Mouse (Mus musculus) liver, embryonic 14.5 days (tissue): Measurements from ENCODE around the gene Mitf. TPM values are rescaled to one million over a fixed set of nuclear protein-coding genes. Genes with fewer than 3 reads are reported as not detected.

Experiments
- ATAC-seq: fragments of 200-750 bp; cut with Nextera tagmentation; 2 replicates; pipeline ENCODE4 v1.8.0; 2017; ENCODE audit warnings: moderate number of reproducible peaks, mild to moderate bottlenecking, moderate library complexity; ENCODE audit not compliant: insufficient read depth
- DNase-seq, 3 experiments: peaks; one replicate each; pipeline ENCODE4 v3.0.0-alpha.2; 2012 to 2013; ENCODE audit warnings: low read depth in 3 of 3, low spot score in 3 of 3
- H3K27ac ChIP-seq: fragments of 300-500 bp; sonication (generic); 2 replicates; pipeline ENCODE4 v1.5.1; 2014; ENCODE audit warnings: moderate library complexity, mild to moderate bottlenecking, control low read depth, inconsistent platforms
- H3K27me3 ChIP-seq: fragments of 300-500 bp; sonication (generic); 2 replicates; pipeline ENCODE4 v1.6.1; 2014; ENCODE audit warnings: mild to moderate bottlenecking, low read length, moderate library complexity; ENCODE audit not compliant: control insufficient read depth, insufficient read depth
- H3K36me3 ChIP-seq: fragments of 300-500 bp; sonication (generic); replicated peaks from 2 replicates; pipeline ENCODE4 v1.6.1; 2014; ENCODE audit warnings: low read depth; ENCODE audit not compliant: control insufficient read depth, insufficient read depth
- H3K4me1 ChIP-seq, 2 experiments: fragments of 200-500 bp in 1 of 2; fragments of 300-500 bp in 1 of 2; sonication (generic) in 1 of 2; replicated peaks; 2 replicates each; pipeline ENCODE4 v1.6.1; 2012 to 2014; ENCODE audit warnings: antibody characterized with exemption in 1 of 2, inconsistent platforms in 1 of 2, low read length in 1 of 2; ENCODE audit not compliant: control insufficient read depth in 2 of 2, insufficient read depth in 2 of 2
- H3K4me2 ChIP-seq: fragments of 300-500 bp; sonication (generic); 2 replicates; pipeline ENCODE4 v1.6.1; 2014; ENCODE audit warnings: low read depth, mild to moderate bottlenecking, control low read depth, moderate library complexity
- H3K4me3 ChIP-seq, 2 experiments: fragments of 200-500 bp in 1 of 2; fragments of 300-500 bp in 1 of 2; sonication (generic) in 1 of 2; 2 replicates each; pipeline ENCODE4 v1.5.1; 2012 to 2014; ENCODE audit warnings: low read depth in 2 of 2, low read length in 2 of 2, mild to moderate bottlenecking in 2 of 2, control low read depth in 1 of 2, inconsistent platforms in 1 of 2, moderate library complexity in 1 of 2; ENCODE audit not compliant: insufficient read depth in 1 of 2
- H3K9ac ChIP-seq: fragments of 300-500 bp; sonication (generic); replicated peaks from 2 replicates; pipeline ENCODE4 v1.6.1; 2014; ENCODE audit warnings: mild to moderate bottlenecking, control low read depth, moderate library complexity
- H3K9me3 ChIP-seq: fragments of 300-500 bp; sonication (generic); 2 replicates; pipeline ENCODE4 v1.6.1; 2016; ENCODE audit warnings: low read length, mixed read lengths; ENCODE audit not compliant: control insufficient read depth
- CTCF ChIP-seq: IDR thresholded peaks from 2 replicates; pipeline ENCODE4 v1.5.1; 2016; ENCODE audit warnings: antibody characterized with exemption, low read depth, control low read depth
- EP300 ChIP-seq: IDR thresholded peaks from 2 replicates; pipeline ENCODE4 v1.6.1; 2016; ENCODE audit warnings: antibody characterized with exemption, low read depth
- WGBS: fragments of 180-500 bp; shearing (Covaris S2); extraction: QIAGEN DNeasy Blood & Tissue Kit; methylation state at CpG from one replicate; pipeline ENCODE4 v1.1.7; 2014; ENCODE audit not compliant: insufficient replicate concordance; 5-methylcytosine and 5-hydroxymethylcytosine counted together
- polyA plus RNA-seq, 2 experiments: library from polyadenylated mRNA; depleted of rRNA in 1 of 2; stranded (reverse) in 1 of 2; unstranded in 1 of 2; fragments of >200 nt; fragmentation: Nextera tagmentation in 1 of 2; extraction: Ambion mirVana in 1 of 2; gene quantifications; 2 replicates each; pipeline versions ENCODE4 v1.2.1 to v1.2.3; 2012 to 2014

The Mitf gene
- polyA plus RNA-seq, 2 experiments = 0.25 to 0.38 TPM

DNA sequence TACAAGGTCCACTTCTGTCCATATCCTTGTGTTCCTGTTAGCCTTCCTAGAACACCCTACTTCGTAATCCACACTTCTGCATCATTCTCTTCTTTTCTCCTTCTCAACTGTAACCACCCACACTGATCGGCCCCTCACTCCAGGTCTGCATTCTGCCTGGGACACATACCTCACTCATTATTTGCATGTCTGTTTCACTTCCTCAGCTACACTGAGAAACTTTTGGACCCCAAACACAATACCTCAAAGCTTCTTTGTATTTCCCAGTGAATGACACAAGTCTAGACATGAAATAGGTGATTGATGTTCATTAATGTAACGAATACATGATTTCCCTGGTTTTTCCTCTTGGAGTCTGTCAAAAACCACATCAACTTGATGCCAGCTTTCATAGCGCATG is 259.6 kb downstream of the Mitf start:
- Histone ChIP-seq H3K27ac (no peak overlapping the region), H3K4me2 (no peak overlapping the region), H3K4me3 (no peak overlapping the region), H3K9ac (no peak overlapping the region), H3K36me3 (no peaks in the 10 kb centered on the region), H3K4me1 (no peaks in the 10 kb centered on the region), H3K9me3 (no peaks in the 10 kb centered on the region), H3K27me3 (no peaks in the 10 kb centered on the region)
- ATAC-seq = no peak
- 42% methylated on average over 4 of the region's 4 CpGs for WGBS
- no peak for DNase-seq
- TF ChIP-seq EP300 (no peak), CTCF (no peak)

Other genes starting within 250 kb of the Mitf start
- 5.3 and 6.4 TPM in 2 replicates for gene Frmd4b, start 189.5 kb upstream of the Mitf start, polyA plus RNA-seq (2012; rRNA removed)
- gene Frmd4b, start 189.5 kb upstream of the Mitf start, polyA plus RNA-seq (2014; fragmentation: Nextera tagmentation; extraction: Ambion mirVana) = 5.7 and 6.3 TPM in 2 replicates